Mouse (Mus musculus): ENCODE data around the gene Flt1.

- TF ChIP-seq CTCF (IDR thresholded peaks at IDR 0.05; ENCODE audit: borderline replicate concordance, control insufficient read depth, extremely low read depth, insufficient read depth, low read length, poor library complexity) (no peak), POLR2A (IDR thresholded peaks at IDR 0.05; ENCODE audit: control insufficient read depth, extremely low read depth, insufficient read depth, low read length, poor library complexity) (no peak)
Observed at GRCm38 (mm10) chr5:147579148-147579547, 146.7 kb downstream of the Flt1 start.
